Mouse (Mus musculus): Measurements from ENCODE around the gene 1700003E16Rik.
"Not testable (repeated sequence)": the region's sequence is repeated elsewhere in the genome, so short reads cannot be mapped to it uniquely, and the experiment has no call there.

The 1700003E16Rik gene

GRCm38 (mm10) chr6:83159456-83159855 is 3.3 kb downstream of the 1700003E16Rik start:
- DNase-seq (ENCODE audit: low read depth, low spot score), result not testable (repeated sequence)

- DNase-seq (ENCODE audit: low read depth, low spot score), result no peak
These were observed 5.2 kb downstream of the 1700003E16Rik start for GRCm38 (mm10) chr6:83161442-83161841.

- no peak for DNase-seq (ENCODE audit: low read depth, low spot score)
These were observed 5.9 kb downstream of the 1700003E16Rik start for GRCm38 (mm10) chr6:83161921-83162641.

- DNase-seq (ENCODE audit: low read depth, low spot score), result no peak
These were observed 6.5 kb downstream of the 1700003E16Rik start for GRCm38 (mm10) chr6:83162701-83163100.

GRCm38 (mm10) chr6:83165026-83165606 is 8.9 kb downstream of the 1700003E16Rik start:
- no peak for DNase-seq (ENCODE audit: low read depth, low spot score)

GRCm38 (mm10) chr6:83165607-83166242 is 9.5 kb downstream of the 1700003E16Rik start, which contains the start of gene Dctn1:
Dctn1 (plus strand) TSS chr6:83165920.
- peak; percentile 78 for DNase-seq (ENCODE audit: low read depth, low spot score)

GRCm38 (mm10) chr6:83166243-83166630 is 10.0 kb downstream of the 1700003E16Rik start:
- no peak for DNase-seq (ENCODE audit: low read depth, low spot score)

GRCm38 (mm10) chr6:83169872-83170271 is 13.7 kb downstream of the 1700003E16Rik start:
- no peak for DNase-seq (ENCODE audit: low read depth, low spot score)

GRCm38 (mm10) chr6:83171063-83171462 is 14.9 kb downstream of the 1700003E16Rik start:
- no peak for DNase-seq (ENCODE audit: low read depth, low spot score)

GRCm38 (mm10) chr6:83172240-83172920 is 16.2 kb downstream of the 1700003E16Rik start:
- DNase-seq (ENCODE audit: low read depth, low spot score), result no peak

- DNase-seq (ENCODE audit: low read depth, low spot score), result no peak
These were observed 19.8 kb downstream of the 1700003E16Rik start for GRCm38 (mm10) chr6:83175996-83176395.

GRCm38 (mm10) chr6:83179390-83180117 is 23.4 kb downstream of the 1700003E16Rik start:
- no peak for DNase-seq (ENCODE audit: low read depth, low spot score)

- no peak for DNase-seq (ENCODE audit: low read depth, low spot score)
These were observed 24.4 kb downstream of the 1700003E16Rik start for GRCm38 (mm10) chr6:83180605-83181004.

- DNase-seq (ENCODE audit: low read depth, low spot score), result no peak
These were observed 28.7 kb downstream of the 1700003E16Rik start for GRCm38 (mm10) chr6:83184858-83185435.

GRCm38 (mm10) chr6:83185895-83186861 is 30.0 kb downstream of the 1700003E16Rik start:
- DNase-seq (ENCODE audit: low read depth, low spot score), result peak; percentile 34

GRCm38 (mm10) chr6:83186946-83187345 is 30.7 kb downstream of the 1700003E16Rik start:
- DNase-seq (ENCODE audit: low read depth, low spot score), result no peak

GRCm38 (mm10) chr6:83193571-83193970 is 37.4 kb downstream of the 1700003E16Rik start:
- DNase-seq (ENCODE audit: low read depth, low spot score), result no peak

GRCm38 (mm10) chr6:83197345-83198004 is 41.3 kb downstream of the 1700003E16Rik start:
- DNase-seq (ENCODE audit: low read depth, low spot score), result peak; percentile 34

GRCm38 (mm10) chr6:83203320-83203719 is 47.1 kb downstream of the 1700003E16Rik start:
- no peak for DNase-seq (ENCODE audit: low read depth, low spot score)
